Mouse (Mus musculus): ENCODE results near the gene Tmem147.

DNA sequence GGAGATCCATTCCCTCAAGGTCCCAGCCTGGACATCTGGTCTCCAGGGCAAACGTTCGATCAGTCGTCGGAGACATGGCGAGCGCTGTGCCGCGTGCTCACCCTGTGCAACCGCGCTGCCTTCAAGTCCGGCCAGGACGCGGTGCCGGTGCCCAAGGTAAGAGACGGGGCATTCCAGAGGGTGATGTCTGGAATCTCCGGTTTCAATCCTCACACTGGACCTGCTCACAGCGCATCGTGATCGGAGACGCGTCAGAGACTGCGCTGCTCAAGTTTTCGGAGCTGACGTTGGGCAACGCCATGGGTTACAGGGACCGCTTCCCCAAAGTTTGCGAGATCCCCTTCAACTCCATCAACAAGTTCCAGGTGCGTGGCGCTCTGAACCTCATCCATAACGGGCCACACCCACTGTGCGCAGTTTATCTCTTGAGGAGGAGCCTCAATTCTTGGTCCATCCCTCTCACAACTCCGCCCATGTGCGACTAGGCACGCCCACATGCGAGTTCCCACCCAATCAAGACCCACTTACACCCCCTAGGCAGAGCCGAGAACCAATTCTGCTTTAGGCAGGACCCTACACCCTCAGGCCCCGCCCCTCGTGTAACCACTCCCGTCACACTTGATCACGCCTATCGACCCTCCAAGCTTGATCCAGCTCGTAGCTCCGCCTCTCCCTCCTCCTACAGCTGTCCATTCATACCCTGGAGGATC is 12.2 kb downstream of the Tmem147 start:
- TF ChIP-seq CTCF (IDR thresholded peaks at IDR 0.05; ENCODE audit: extremely low read depth, insufficient read depth, low read length): no peak
- TF ChIP-seq POLR2A (IDR thresholded peaks at IDR 0.05; ENCODE audit: extremely low read depth, insufficient read depth, low read length): no peak
